Mouse (Mus musculus) brain, embryonic 14.5 days (tissue): ENCODE data around the gene Mcm7.

ENCODE experiments used
- CTCF ChIP-seq: fragments of 200-500 bp; IDR thresholded peaks from 2 replicates; pipeline ENCODE4 v1.5.1; 2012; ENCODE audit warnings: inconsistent platforms, mild to moderate bottlenecking, moderate library complexity, borderline replicate concordance; ENCODE audit not compliant: insufficient read depth, insufficient read length; ENCODE audit errors: extremely low read depth
- POLR2A ChIP-seq: fragments of 200-500 bp; IDR thresholded peaks from 2 replicates; pipeline ENCODE4 v1.6.1; 2012; ENCODE audit warnings: mild to moderate bottlenecking, inconsistent platforms, borderline replicate concordance; ENCODE audit not compliant: poor library complexity, insufficient read depth, insufficient read length, severe bottlenecking; ENCODE audit errors: extremely low read depth

GRCm38 (mm10) chr5:138187661-138188306 lies 15.6 kb upstream of the Mcm7 start:
- TF ChIP-seq POLR2A (no peak), CTCF (no peak)
